Mouse (Mus musculus) brown adipose tissue, adult 24 weeks (tissue): ENCODE measurements around the gene Prickle1. TPM values are rescaled to one million over a fixed set of nuclear protein-coding genes. Genes with fewer than 3 reads are reported as not detected.

Experiments used
- H3K27ac ChIP-seq: fragments of 200-500 bp; replicated peaks from 2 replicates; pipeline ENCODE4 v1.5.1; 2012; ENCODE audit warnings: low read depth, mild to moderate bottlenecking, low read length
- H3K4me1 ChIP-seq: fragments of 200-500 bp; 2 replicates; pipeline ENCODE4 v1.6.1; 2012; ENCODE audit warnings: low read length, mixed read lengths; ENCODE audit not compliant: control insufficient read depth, insufficient read depth, insufficient read length
- H3K4me3 ChIP-seq: fragments of 200-500 bp; 2 replicates; pipeline ENCODE4 v1.5.1; 2012; ENCODE audit warnings: low read depth, mild to moderate bottlenecking, low read length, moderate library complexity; ENCODE audit not compliant: insufficient read depth
- polyA plus RNA-seq: library from polyadenylated mRNA; stranded (reverse); fragments of >200 nt; gene quantifications from 2 replicates; pipeline ENCODE4 v1.2.4, GENCODE M21; 2012; ENCODE audit not compliant: missing spikeins, insufficient read depth, insufficient read length

Prickle1 gene
- polyA plus RNA-seq, 1 experiment: 2.4 TPM

- Histone ChIP-seq H3K4me1 (no peaks in the 10 kb centered on the region), H3K4me3 (no peak overlapping the region), H3K27ac (no peak overlapping the region)
Observed at GRCm38 (mm10) chr15:93579899-93580298, 15.8 kb downstream of the Prickle1 start.

- H3K4me1 ChIP-seq: no peaks in the 10 kb centered on the region
- H3K4me3 ChIP-seq: no peak overlapping the region
- no peak overlapping the region for H3K27ac ChIP-seq
Observed at GRCm38 (mm10) chr15:93579100-93579499, 16.6 kb downstream of the Prickle1 start.

- no peak overlapping the region for H3K4me3 ChIP-seq
- no peaks in the 10 kb centered on the region for H3K4me1 ChIP-seq
- no peak overlapping the region for H3K27ac ChIP-seq
Observed at GRCm38 (mm10) chr15:93576361-93576760, 19.3 kb downstream of the Prickle1 start.

- Histone ChIP-seq H3K27ac (no peak overlapping the region), H3K4me1 (no peaks in the 10 kb centered on the region), H3K4me3 (no peak overlapping the region)
Observed at GRCm38 (mm10) chr15:93575884-93576283, 19.8 kb downstream of the Prickle1 start.

GRCm38 (mm10) chr15:93572889-93573288 is 22.8 kb downstream of the Prickle1 start:
- Histone ChIP-seq H3K4me1 (no peaks in the 10 kb centered on the region), H3K4me3 (no peak overlapping the region), H3K27ac (no peak overlapping the region)

- H3K4me3 ChIP-seq: no peak overlapping the region
- H3K27ac ChIP-seq: no peak overlapping the region
- no peaks in the 10 kb centered on the region for H3K4me1 ChIP-seq
Observed at GRCm38 (mm10) chr15:93570881-93571495, 24.7 kb downstream of the Prickle1 start.

- no peaks in the 10 kb centered on the region for H3K4me1 ChIP-seq
- H3K27ac ChIP-seq: no peak overlapping the region
- no peak overlapping the region for H3K4me3 ChIP-seq
Observed at GRCm38 (mm10) chr15:93568911-93569310, 26.8 kb downstream of the Prickle1 start.

- no peak overlapping the region for H3K4me3 ChIP-seq
- no peak overlapping the region for H3K27ac ChIP-seq
- no peaks in the 10 kb centered on the region for H3K4me1 ChIP-seq
Observed at GRCm38 (mm10) chr15:93567546-93568307, 28.0 kb downstream of the Prickle1 start.

GRCm38 (mm10) chr15:93563491-93563890 is 32.2 kb downstream of the Prickle1 start:
- Histone ChIP-seq H3K27ac (no peak overlapping the region), H3K4me1 (no peaks in the 10 kb centered on the region)

GRCm38 (mm10) chr15:93561540-93561939 is 34.2 kb downstream of the Prickle1 start:
- no peaks in the 10 kb centered on the region for H3K4me1 ChIP-seq
- H3K27ac ChIP-seq: no peak overlapping the region
- H3K4me3 ChIP-seq: no peak overlapping the region

More at GRCm38 (mm10) chr15:93563491-93563890, 32.2 kb downstream of the Prickle1 start:
- no peak overlapping the region for H3K4me3 ChIP-seq

GRCm38 (mm10) chr15:93558421-93558820 is 37.3 kb downstream of the Prickle1 start:
- Histone ChIP-seq H3K4me3 (no peak overlapping the region), H3K4me1 (no peaks in the 10 kb centered on the region), H3K27ac (no peak overlapping the region)

- Histone ChIP-seq H3K4me1 (no peaks in the 10 kb centered on the region), H3K4me3 (no peak overlapping the region), H3K27ac (no peak overlapping the region)
Observed at GRCm38 (mm10) chr15:93555719-93556118, 40.0 kb downstream of the Prickle1 start.

- Histone ChIP-seq H3K4me1 (no peaks in the 10 kb centered on the region), H3K27ac (no peak overlapping the region), H3K4me3 (no peak overlapping the region)
Observed at GRCm38 (mm10) chr15:93554203-93554851, 41.4 kb downstream of the Prickle1 start.

GRCm38 (mm10) chr15:93552169-93552568 is 43.5 kb downstream of the Prickle1 start:
- no peaks in the 10 kb centered on the region for H3K4me1 ChIP-seq
- no peak overlapping the region for H3K27ac ChIP-seq
- H3K4me3 ChIP-seq: no peak overlapping the region

GRCm38 (mm10) chr15:93548297-93548696 is 47.4 kb downstream of the Prickle1 start:
- Histone ChIP-seq H3K4me1 (no peaks in the 10 kb centered on the region), H3K27ac (no peak overlapping the region), H3K4me3 (no peak overlapping the region)
